Mouse (Mus musculus): Measurements from ENCODE around the gene Pde4dip. TPM values are rescaled to one million over a fixed set of nuclear protein-coding genes. Genes with fewer than 3 reads are reported as not detected.

Gene Pde4dip
- polyA plus RNA-seq, 1 experiment from 2014 or later = 18.5 TPM

DNA sequence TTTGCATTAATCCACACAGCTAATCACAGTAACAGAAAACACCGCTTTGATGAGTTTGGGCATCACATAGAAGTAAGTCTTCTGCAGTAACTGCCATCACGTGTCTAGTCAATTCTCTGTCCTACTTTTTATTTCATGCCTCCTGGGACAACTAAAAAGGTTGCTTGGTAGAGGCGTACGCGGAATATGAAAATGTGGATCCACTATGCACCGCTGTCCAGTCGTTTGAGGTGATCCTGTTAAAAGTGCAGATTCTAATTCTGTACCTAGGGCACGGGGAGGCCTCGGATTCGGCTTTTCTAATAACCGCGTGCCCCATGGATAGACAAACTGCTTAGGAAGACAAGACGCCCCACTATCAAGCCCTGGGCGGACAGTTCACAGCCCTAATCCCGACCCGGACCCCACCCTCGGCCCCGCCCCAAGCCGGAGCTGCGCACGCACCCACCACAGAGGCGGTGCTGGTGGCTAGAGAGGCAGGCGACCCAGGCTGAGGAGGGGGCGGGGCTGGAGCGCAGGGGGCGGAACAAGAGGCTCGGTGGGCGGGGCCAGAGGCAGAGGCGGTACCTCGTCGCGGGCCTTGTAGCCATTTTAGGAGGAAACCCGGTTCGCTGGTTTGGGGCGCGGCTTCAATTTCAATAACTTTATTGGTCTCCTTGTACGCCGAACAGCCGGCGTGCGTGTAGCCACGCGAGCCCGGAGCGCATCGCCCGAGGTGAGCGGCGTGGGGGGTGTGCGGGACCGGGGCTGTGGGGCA, 230.7 kb downstream of the Pde4dip start, which contains the start of gene Prkab2:
Prkab2 (plus strand) TSS at position 539 of the 757 bp plus-strand sequence.
- Histone ChIP-seq H3K9me3 (no peaks in the 10 kb centered on the region), H3K27me3 (ENCODE audit: poor library complexity, severe bottlenecking) (no peaks in the 10 kb centered on the region), H3K36me3 (replicated peaks) (peaks cover 8% of the 10 kb centered on the region), H3K4me3 (peak within 1 kb of the TSS; percentile 80), H3K4me1 (peaks cover 17% of the 10 kb centered on the region), H3K27ac (peak within 1 kb of the TSS; percentile 86)
- peak; percentile 100 for DNase-seq (ENCODE audit: extremely low spot score, low spot score)
- WGBS = 3% methylated on average over 51 of the region's 51 CpGs

DNA sequence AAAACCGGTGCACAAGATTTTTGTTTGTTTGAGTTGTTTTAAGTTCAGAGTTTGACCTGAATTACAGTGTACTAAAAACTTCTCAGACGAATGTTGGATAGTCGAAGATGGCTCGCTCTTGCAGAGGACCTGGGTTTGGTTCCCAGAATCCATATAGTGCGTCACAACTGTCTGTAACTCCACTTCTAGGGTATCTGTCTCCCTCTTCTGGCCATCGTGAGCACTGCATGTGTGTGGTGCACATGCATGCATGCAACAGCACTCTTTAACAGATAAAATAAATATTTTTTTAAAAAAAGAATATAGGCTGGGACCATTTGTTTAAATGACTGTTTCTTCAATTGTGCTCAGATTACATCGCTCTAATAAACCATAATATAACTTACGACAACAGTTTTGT, 233.6 kb downstream of the Pde4dip start:
- H3K27ac ChIP-seq = no peak overlapping the region
- H3K4me1 ChIP-seq = peaks cover 20% of the 10 kb centered on the region
- H3K36me3 ChIP-seq (replicated peaks) = no peaks in the 10 kb centered on the region
- DNase-seq (ENCODE audit: extremely low spot score, low spot score) = no peak
- H3K9me3 ChIP-seq = no peaks in the 10 kb centered on the region
- no peak overlapping the region for H3K4me3 ChIP-seq
- 80% methylated on average over 8 of the region's 8 CpGs for WGBS
- no peaks in the 10 kb centered on the region for H3K27me3 ChIP-seq (ENCODE audit: poor library complexity, severe bottlenecking)

DNA sequence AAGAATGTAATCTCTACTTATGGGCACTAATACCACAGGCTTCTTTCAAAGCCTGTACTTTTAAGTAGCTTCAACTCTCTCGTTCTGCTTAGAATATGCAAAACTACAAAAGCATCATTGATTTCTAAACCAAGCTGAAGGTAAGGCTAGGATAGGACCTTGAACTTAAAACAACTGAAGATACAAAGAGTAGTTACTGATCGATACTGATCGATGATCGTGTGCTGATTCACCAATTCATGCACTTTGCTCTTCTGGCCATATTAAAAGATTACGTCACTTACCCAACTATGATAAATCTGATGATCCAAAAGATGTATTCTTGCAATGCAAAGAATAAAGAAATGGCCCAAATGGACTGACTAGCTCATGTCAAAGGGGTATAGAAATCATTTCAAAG, 234.7 kb downstream of the Pde4dip start:
- DNase-seq (ENCODE audit: extremely low spot score, low spot score) = no peak
- peaks cover 10% of the 10 kb centered on the region for H3K4me1 ChIP-seq
- H3K27ac ChIP-seq = no peak overlapping the region
- no peaks in the 10 kb centered on the region for H3K36me3 ChIP-seq (replicated peaks)
- 92% methylated on average over 5 of the region's 5 CpGs for WGBS
- H3K27me3 ChIP-seq (ENCODE audit: poor library complexity, severe bottlenecking) = no peaks in the 10 kb centered on the region
- no peak overlapping the region for H3K4me3 ChIP-seq
- H3K9me3 ChIP-seq = no peaks in the 10 kb centered on the region

DNA sequence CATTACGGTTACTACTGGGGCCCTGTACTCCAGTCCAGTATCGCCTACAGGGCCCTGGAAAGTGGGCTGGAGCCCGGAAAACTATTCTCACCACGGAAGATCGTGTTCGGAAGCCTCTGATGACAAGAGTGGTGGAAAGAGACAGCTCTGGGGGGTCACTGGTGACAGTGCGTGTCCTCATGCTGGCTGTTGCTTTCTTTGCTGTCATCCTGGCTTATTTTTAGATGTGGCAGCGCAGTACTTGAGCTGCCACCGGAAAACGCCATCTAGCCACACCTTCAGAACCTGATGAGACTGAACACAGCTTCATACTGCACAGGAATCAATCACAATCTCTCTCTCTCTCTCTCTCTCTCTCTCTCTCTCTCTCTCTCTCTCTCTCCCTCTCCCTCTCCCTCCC, 236.9 kb downstream of the Pde4dip start:
- WGBS = 90% methylated on average over 10 of the region's 10 CpGs
- Histone ChIP-seq H3K36me3 (replicated peaks) (no peaks in the 10 kb centered on the region), H3K9me3 (no peaks in the 10 kb centered on the region), H3K4me3 (no peak overlapping the region), H3K27me3 (ENCODE audit: poor library complexity, severe bottlenecking) (no peaks in the 10 kb centered on the region), H3K27ac (no peak overlapping the region), H3K4me1 (0 out of 2 replicates have a peak, but pooled peaks cover 3% of the 10 kb centered on the region)
- no peak for DNase-seq (ENCODE audit: extremely low spot score, low spot score)

DNA sequence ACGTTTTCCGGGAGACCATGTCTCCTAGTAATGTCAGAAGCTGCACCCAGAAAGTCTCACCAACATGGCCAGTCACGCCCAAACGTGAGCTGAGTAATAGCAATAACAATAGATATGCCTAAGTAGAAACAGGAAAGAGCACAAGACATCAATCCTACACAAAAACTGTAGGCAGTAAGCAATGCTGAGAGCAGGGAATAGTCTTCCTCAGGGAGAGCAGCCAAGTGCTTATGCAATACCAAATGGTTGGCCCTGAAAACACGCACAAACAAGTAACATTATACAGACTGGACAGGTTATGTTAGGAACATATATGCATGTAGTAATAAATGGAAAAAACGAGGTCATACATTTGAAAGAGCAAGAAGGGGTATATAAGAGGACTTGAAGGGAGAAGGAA, 239.0 kb downstream of the Pde4dip start:
- WGBS = 87% methylated on average over 6 of the region's 6 CpGs
- H3K4me3 ChIP-seq = no peak overlapping the region

DNA sequence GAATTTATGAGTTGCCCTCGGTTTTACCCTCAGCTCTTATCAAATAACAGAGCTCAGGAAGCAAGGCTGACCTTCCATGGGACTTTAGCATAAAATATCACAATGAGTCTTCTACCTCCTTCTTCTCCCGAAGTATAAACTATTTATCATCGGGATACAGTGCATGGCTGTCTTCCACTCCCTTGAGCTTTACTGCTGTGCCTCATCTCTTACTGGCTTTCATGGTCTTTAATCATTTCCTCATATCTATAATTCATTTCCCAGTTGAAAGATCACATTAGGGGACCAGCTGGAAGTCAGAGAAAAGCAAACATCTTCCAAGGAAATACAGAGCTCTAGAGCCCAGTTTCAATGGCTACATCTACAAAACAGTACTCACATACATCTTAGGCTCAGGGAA, 239.5 kb downstream of the Pde4dip start:
- 76% methylated on average over 3 of the region's 3 CpGs for WGBS

More for the DNA sequence above, 239.0 kb downstream of the Pde4dip start:
- no peaks in the 10 kb centered on the region for H3K36me3 ChIP-seq (replicated peaks)
- H3K27me3 ChIP-seq (ENCODE audit: poor library complexity, severe bottlenecking) = no peaks in the 10 kb centered on the region
- H3K27ac ChIP-seq = no peak overlapping the region
- H3K9me3 ChIP-seq = no peaks in the 10 kb centered on the region
- no peak for DNase-seq (ENCODE audit: extremely low spot score, low spot score)
- 0 out of 2 replicates have a peak, but pooled peaks cover 3% of the 10 kb centered on the region for H3K4me1 ChIP-seq

DNA sequence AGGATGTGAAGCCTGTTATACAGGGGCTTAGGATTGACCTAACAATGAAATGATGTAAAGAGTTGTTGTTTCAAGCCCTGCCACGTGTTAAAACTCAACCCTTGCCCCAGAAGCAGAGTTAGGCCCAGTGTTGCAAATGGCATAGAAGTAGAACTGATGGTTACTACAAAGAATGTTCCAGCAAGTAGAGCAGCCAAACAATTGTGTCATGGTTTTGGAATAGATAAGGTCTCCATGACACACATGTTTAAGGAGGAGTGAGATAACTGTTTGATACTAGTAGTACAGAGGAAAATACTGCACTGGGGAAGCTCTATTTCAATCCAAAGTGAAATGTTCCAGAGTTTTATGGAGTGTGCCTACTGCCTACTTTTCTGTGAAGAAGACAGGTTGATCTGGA, 240.0 kb downstream of the Pde4dip start:
- no peak for DNase-seq (ENCODE audit: extremely low spot score, low spot score)
- Histone ChIP-seq H3K36me3 (replicated peaks) (no peaks in the 10 kb centered on the region), H3K4me1 (0 out of 2 replicates have a peak, but pooled peaks cover 3% of the 10 kb centered on the region), H3K9me3 (no peaks in the 10 kb centered on the region), H3K27me3 (ENCODE audit: poor library complexity, severe bottlenecking) (no peaks in the 10 kb centered on the region), H3K27ac (no peak overlapping the region), H3K4me3 (no peak overlapping the region)
- WGBS = 51% methylated on average over 1 of the region's 1 CpGs

More for the DNA sequence above, 239.5 kb downstream of the Pde4dip start:
- Histone ChIP-seq H3K27ac (no peak overlapping the region), H3K9me3 (no peaks in the 10 kb centered on the region), H3K4me3 (no peak overlapping the region), H3K27me3 (ENCODE audit: poor library complexity, severe bottlenecking) (no peaks in the 10 kb centered on the region), H3K36me3 (replicated peaks) (no peaks in the 10 kb centered on the region), H3K4me1 (0 out of 2 replicates have a peak, but pooled peaks cover 3% of the 10 kb centered on the region)
- DNase-seq (ENCODE audit: extremely low spot score, low spot score) = no peak

DNA sequence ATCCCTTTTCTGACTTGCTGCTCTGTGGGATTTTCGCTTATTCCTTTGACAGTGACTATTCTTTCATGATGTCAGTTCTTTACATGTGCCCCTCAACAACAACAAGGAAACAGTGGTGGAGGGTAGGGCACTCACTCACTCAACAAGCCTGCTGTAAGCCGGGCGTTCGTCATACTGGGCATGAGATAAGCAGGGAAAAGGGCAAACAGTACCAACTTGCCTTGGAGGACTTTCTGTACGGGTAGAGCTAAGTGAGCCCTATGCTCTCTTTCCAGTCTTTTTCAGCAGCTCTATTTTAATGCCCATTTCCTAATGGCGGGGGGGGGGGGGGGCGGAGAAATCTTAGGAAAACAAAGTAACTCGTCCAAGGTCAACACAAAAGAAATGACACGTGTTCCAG, 246.5 kb downstream of the Pde4dip start:
- Histone ChIP-seq H3K4me1 (no peaks in the 10 kb centered on the region), H3K36me3 (replicated peaks) (no peaks in the 10 kb centered on the region), H3K9me3 (no peaks in the 10 kb centered on the region), H3K27ac (no peak overlapping the region), H3K4me3 (no peak overlapping the region), H3K27me3 (ENCODE audit: poor library complexity, severe bottlenecking) (no peaks in the 10 kb centered on the region)
- WGBS = 91% methylated on average over 9 of the region's 9 CpGs
- DNase-seq (ENCODE audit: extremely low spot score, low spot score) = no peak

DNA sequence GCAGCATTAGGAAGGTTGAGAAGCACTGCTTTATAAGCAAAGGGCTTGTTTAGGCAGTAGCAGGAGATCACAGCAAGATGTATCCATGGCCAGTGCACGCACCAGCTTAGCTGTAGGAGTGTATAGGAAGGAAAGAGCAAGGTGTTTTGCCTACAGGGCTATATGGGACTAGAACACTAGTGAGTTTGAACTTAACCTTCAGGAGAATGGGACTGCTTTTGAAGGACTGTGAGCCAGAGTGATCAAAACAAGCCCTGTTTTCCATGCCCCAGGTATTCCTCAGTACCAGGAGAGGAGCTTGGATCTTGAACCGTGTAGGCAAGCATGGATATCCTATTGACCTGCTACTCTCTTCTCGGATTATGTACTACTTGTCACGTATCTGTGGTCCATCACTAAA, 247.1 kb downstream of the Pde4dip start:
- Histone ChIP-seq H3K36me3 (replicated peaks) (no peaks in the 10 kb centered on the region), H3K27me3 (ENCODE audit: poor library complexity, severe bottlenecking) (no peaks in the 10 kb centered on the region), H3K9me3 (no peaks in the 10 kb centered on the region), H3K27ac (no peak overlapping the region), H3K4me3 (no peak overlapping the region), H3K4me1 (no peaks in the 10 kb centered on the region)
- DNase-seq (ENCODE audit: extremely low spot score, low spot score) = no peak
- WGBS = 94% methylated on average over 4 of the region's 4 CpGs

Small RNA genes within 50 kb of the gene (microRNA-seq; reads per million reads assigned to microRNA genes)
- not detected for gene Mir7225

Other genes with a start within 250 kb of the Pde4dip start
- 7.6 and 8.5 TPM in 2 replicates for gene Prkab2, start 230.5 kb downstream of the Pde4dip start, polyA plus RNA-seq (2016; fragmentation: Nextera tagmentation; extraction: Ambion mirVana)
- gene Gm17651, start 214.0 kb downstream of the Pde4dip start, polyA plus RNA-seq (2016; fragmentation: Nextera tagmentation; extraction: Ambion mirVana) = not detected in 2 replicates
- gene Sec22b, start 12.5 kb upstream of the Pde4dip start, polyA plus RNA-seq (2016; fragmentation: Nextera tagmentation; extraction: Ambion mirVana) = 114 TPM in 2 replicates
- 19.1 and 21.2 TPM in 2 replicates for gene Notch2, start 124.8 kb upstream of the Pde4dip start, polyA plus RNA-seq (2016; fragmentation: Nextera tagmentation; extraction: Ambion mirVana)